Comparison of ENCODE assay signal across 22 mouse cellular contexts in the genomic region with DNA sequence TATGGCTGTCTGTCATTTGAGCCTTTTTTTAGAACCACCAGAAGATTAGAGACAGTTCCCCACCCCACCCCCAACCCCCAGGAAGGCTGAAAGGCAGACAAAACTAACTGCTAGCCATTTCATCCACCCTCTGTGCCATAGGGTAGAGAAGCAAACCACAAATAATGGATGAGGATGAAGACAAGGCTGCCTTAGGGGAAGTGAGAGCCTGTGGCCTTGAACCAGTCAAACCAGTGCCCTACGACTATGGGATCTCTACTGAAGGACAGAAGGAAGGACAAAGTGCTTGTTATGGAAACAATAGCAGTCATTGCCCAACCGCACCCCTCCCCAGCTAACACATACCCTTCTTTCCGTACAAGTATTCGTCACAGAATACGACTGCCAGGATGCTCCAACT.
"Had no signal": no experiment of that assay in that cellular context is flagged by ENCODE, and none has a peak within 500 bp of the region (broad histone marks: within the 10 kb centered on the region; RNA-seq: fewer than 3 reads in every experiment).

No protein-coding gene starts in this region.

- H3K9ac ChIP-seq: limb, embryonic 12.5 days; limb, embryonic 15.5 days; liver, embryonic 14.5 days; lung, embryonic 15.5 days; neural tube, embryonic 12.5 days; neural tube, embryonic 15.5 days had no signal

- H3K36me3 ChIP-seq: limb, embryonic 12.5 days; limb, embryonic 15.5 days; lung, embryonic 15.5 days; neural tube, embryonic 12.5 days; neural tube, embryonic 15.5 days had no signal

- H3K27ac ChIP-seq: kidney, postnatal 0 days; limb, embryonic 12.5 days; limb, embryonic 15.5 days; liver, embryonic 14.5 days; lung, embryonic 15.5 days; neural tube, embryonic 12.5 days; neural tube, embryonic 15.5 days; stomach, postnatal 0 days had no signal

- H3K27me3 ChIP-seq: neural tube, embryonic 15.5 days had no signal

- H3K4me2 ChIP-seq: limb, embryonic 12.5 days; limb, embryonic 15.5 days; lung, embryonic 15.5 days; midbrain, embryonic 11.5 days; neural tube, embryonic 12.5 days; neural tube, embryonic 15.5 days had no signal

- H3K4me1 ChIP-seq: limb, embryonic 12.5 days; limb, embryonic 15.5 days; lung, embryonic 15.5 days; neural tube, embryonic 12.5 days; neural tube, embryonic 15.5 days had no signal

- H3K4me3 ChIP-seq: limb, embryonic 12.5 days; limb, embryonic 15.5 days; lung, embryonic 15.5 days; neural tube, embryonic 12.5 days; neural tube, embryonic 15.5 days had no signal

- DNase-seq: kidney, adult 18-20 months; kidney, postnatal 36 days; left cerebral cortex, postnatal 4 days; lung, adult 18-20 months; lung, postnatal 10 days; lung, postnatal 36 days; midbrain, embryonic 14.5 days; right cerebral cortex, adult 18-20 months; right cerebral cortex, postnatal 14 days; right cerebral cortex, postnatal 4 days; thymus, adult 2 months; thymus, postnatal 14 days; thymus, postnatal 4 days had no signal

- H3K9me3 ChIP-seq: limb, embryonic 12.5 days; limb, embryonic 15.5 days; lung, embryonic 15.5 days; neural tube, embryonic 12.5 days; neural tube, embryonic 15.5 days had no signal
